Mouse (Mus musculus): Measurements from ENCODE around the gene 1810065E05Rik. TPM values are rescaled to one million over a fixed set of nuclear protein-coding genes. Genes with fewer than 3 reads are reported as not detected.

The 1810065E05Rik gene
- polyA plus RNA-seq, 1 experiment = not detected

DNA sequence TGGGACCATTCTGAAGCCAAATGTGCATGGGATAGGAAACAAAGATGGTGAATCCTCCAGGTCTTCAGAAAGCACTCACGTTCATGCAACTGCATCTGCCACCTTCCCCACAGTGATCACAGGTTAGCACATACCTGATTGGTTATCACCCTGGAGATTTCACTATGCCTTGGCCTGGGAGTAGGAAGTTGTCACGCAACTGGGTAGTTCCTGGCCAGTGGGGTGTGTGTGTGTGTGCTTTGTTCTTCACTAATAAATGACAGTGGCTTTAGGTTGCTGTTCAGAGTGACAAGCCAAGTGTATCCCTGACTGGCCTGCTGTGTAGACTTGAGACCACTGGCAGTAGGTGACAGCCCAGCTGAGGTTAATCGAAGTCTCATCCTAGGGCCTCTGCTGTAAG is 11.3 kb downstream of the 1810065E05Rik start, which contains the start of gene Gm12253:
Gm12253 (plus strand) TSS at position 301 of the 400 bp plus-strand sequence.
- Histone ChIP-seq H3K4me3 (ENCODE audit: insufficient read depth, low read length) (no peak within 1 kb of the TSS), H3K27ac (ENCODE audit: insufficient read depth, low read length) (no peak within 1 kb of the TSS), H3K4me1 (ENCODE audit: control insufficient read depth, insufficient read depth, low read length) (no peaks in the 10 kb centered on the region)
- TF ChIP-seq POLR2A (IDR thresholded peaks at IDR 0.05; ENCODE audit: low read depth, low read length) (no peak), CTCF (IDR thresholded peaks at IDR 0.05; ENCODE audit: borderline replicate concordance, insufficient read depth, low read length) (no peak)

DNA sequence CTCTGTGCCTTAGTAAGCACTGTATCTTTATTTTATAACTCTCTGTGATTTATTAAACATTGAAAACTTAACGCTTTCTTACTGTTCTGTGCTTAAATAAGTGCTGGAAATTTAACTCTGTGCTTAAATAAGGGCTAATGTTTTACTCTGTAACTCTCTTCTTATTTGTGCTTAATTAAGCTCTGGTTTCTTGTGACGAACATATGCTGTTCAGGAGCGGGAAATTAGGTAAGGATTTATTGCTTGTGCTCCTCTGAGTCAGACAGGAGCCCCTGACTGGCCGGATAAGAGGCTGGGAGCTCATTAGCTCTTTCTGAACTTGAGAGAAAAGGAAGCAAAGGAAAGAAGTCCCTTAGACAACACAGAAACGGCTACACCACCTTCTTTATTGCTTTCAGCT is 17.0 kb downstream of the 1810065E05Rik start:
- TF ChIP-seq POLR2A (IDR thresholded peaks at IDR 0.05; ENCODE audit: low read depth, low read length) (no peak), CTCF (IDR thresholded peaks at IDR 0.05; ENCODE audit: borderline replicate concordance, insufficient read depth, low read length) (no peak)
- no peak overlapping the region for H3K27ac ChIP-seq (ENCODE audit: insufficient read depth, low read length)
- H3K4me1 ChIP-seq (ENCODE audit: control insufficient read depth, insufficient read depth, low read length) = no peaks in the 10 kb centered on the region
- no peak overlapping the region for H3K4me3 ChIP-seq (ENCODE audit: insufficient read depth, low read length)

DNA sequence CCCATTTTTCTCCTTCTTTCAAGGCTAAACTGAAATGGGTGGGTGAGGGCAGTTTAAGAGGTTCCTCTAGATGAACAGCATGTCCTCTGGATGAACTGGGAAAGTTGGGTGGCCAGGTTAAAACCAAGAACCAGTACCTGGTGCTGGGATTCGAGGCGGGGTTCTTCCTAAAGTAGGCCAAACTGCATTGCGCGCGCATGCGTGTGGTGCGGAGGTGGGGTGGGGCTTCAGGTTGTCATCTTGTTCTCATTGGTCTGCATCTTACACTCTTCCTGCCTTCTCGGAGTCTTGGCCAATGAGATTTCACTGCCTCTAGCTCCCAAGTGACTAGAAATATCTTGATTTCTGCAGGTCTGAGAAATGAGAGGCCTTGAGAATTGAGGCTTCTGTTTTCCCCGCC is 31.8 kb downstream of the 1810065E05Rik start, which contains the start of gene Lypd9:
Lypd9 (minus strand) TSS at position 165 of the 400 bp plus-strand sequence.
- TF ChIP-seq POLR2A (IDR thresholded peaks at IDR 0.05; ENCODE audit: low read depth, low read length) = no peak
- no peak for TF ChIP-seq CTCF (IDR thresholded peaks at IDR 0.05; ENCODE audit: borderline replicate concordance, insufficient read depth, low read length)
- Histone ChIP-seq H3K27ac (ENCODE audit: insufficient read depth, low read length) (no peak within 1 kb of the TSS), H3K4me3 (ENCODE audit: insufficient read depth, low read length) (no peak within 1 kb of the TSS), H3K4me1 (ENCODE audit: control insufficient read depth, insufficient read depth, low read length) (peaks cover 2% of the 10 kb centered on the region; the same call in 1 of the 2 replicates)

DNA sequence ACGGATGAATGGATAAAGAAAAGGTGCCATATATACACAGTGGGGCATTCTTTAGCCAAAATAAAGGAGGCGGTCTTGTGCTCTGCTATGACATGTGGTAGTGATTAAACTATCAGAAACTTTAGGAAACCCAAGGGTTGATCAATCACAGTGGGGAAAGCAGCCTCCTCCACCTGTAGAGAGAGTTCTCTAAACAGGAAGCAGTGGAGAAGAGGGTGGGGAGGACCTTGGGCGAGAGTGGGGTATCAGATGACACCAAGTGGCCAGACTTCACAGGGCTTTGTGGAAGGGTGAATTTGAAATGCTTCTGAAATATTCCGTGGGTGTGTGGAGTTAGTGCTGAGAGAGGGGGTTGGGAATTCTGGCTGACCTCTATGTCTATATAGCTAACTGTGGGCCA is 32.7 kb downstream of the 1810065E05Rik start:
- no peak overlapping the region for H3K4me3 ChIP-seq (ENCODE audit: insufficient read depth, low read length)
- no peak overlapping the region for H3K27ac ChIP-seq (ENCODE audit: insufficient read depth, low read length)
- H3K4me1 ChIP-seq (ENCODE audit: control insufficient read depth, insufficient read depth, low read length) = peaks cover 2% of the 10 kb centered on the region; the same call in 1 of the 2 replicates
- TF ChIP-seq CTCF (IDR thresholded peaks at IDR 0.05; ENCODE audit: borderline replicate concordance, insufficient read depth, low read length) (no peak), POLR2A (IDR thresholded peaks at IDR 0.05; ENCODE audit: low read depth, low read length) (no peak)

DNA sequence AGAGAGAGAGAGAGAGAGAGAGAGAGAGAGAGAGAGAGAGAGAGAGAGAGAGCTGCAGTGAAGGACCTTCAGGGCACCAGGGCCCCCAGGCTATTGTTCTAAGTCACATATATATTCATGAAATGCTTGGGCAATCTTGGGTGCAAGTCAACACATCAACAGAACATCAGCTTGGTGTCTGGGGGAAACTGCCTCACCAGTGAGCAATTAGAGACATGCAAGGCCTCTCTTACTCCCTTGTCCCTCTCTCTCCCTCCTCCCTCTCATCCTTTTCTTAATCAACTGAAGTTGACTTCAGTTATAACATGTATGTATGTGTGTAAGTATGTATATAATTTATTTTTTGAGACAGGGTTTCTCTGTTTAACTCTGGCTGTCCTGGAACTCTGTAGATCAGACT is 41.3 kb downstream of the 1810065E05Rik start, which contains the start of gene Olfr30:
Olfr30 (minus strand) TSS at position 101 of the 400 bp plus-strand sequence.
- no peak for TF ChIP-seq POLR2A (IDR thresholded peaks at IDR 0.05; ENCODE audit: low read depth, low read length)
- TF ChIP-seq CTCF (IDR thresholded peaks at IDR 0.05; ENCODE audit: borderline replicate concordance, insufficient read depth, low read length) = no peak
- no peak within 1 kb of the TSS for H3K4me3 ChIP-seq (ENCODE audit: insufficient read depth, low read length)
- H3K4me1 ChIP-seq (ENCODE audit: control insufficient read depth, insufficient read depth, low read length) = no peaks in the 10 kb centered on the region
- no peak within 1 kb of the TSS for H3K27ac ChIP-seq (ENCODE audit: insufficient read depth, low read length)

Other genes with a start within 250 kb of the 1810065E05Rik start
- 46.8 and 51.6 TPM in 2 replicates for gene Mrpl22, start 249.4 kb upstream of the 1810065E05Rik start, polyA plus RNA-seq (2011; ENCODE audit: insufficient read length, low read depth, missing spikeins)
- 8.3 and 11.7 TPM in 2 replicates for gene Igtp, start 221.6 kb upstream of the 1810065E05Rik start, polyA plus RNA-seq (2011; ENCODE audit: insufficient read length, low read depth, missing spikeins)
- 10.0 and 12.3 TPM in 2 replicates for gene Irgm2, start 221.5 kb upstream of the 1810065E05Rik start, polyA plus RNA-seq (2011; ENCODE audit: insufficient read length, low read depth, missing spikeins)
- gene 4930438A08Rik, start 146.3 kb upstream of the 1810065E05Rik start, polyA plus RNA-seq (2011; ENCODE audit: insufficient read length, low read depth, missing spikeins) = not detected in 2 replicates
- gene Zfp692, start 114.0 kb upstream of the 1810065E05Rik start, polyA plus RNA-seq (2011; ENCODE audit: insufficient read length, low read depth, missing spikeins) = 10.3 and 11.6 TPM in 2 replicates
- gene Zfp672, start 90.8 kb upstream of the 1810065E05Rik start, polyA plus RNA-seq (2011; ENCODE audit: insufficient read length, low read depth, missing spikeins) = 22.1 and 23.2 TPM in 2 replicates
- gene Sh3bp5l, start 90.4 kb upstream of the 1810065E05Rik start, polyA plus RNA-seq (2011; ENCODE audit: insufficient read length, low read depth, missing spikeins) = 21.5 and 25.1 TPM in 2 replicates
- not detected in 2 replicates for gene Lypd8, start 42.1 kb upstream of the 1810065E05Rik start, polyA plus RNA-seq (2011; ENCODE audit: insufficient read length, low read depth, missing spikeins)
- not detected in 2 replicates for gene Gm12253, start 11.4 kb downstream of the 1810065E05Rik start, polyA plus RNA-seq (2011; ENCODE audit: insufficient read length, low read depth, missing spikeins)
- not detected in 2 replicates for gene Lypd9, start 31.8 kb downstream of the 1810065E05Rik start, polyA plus RNA-seq (2011; ENCODE audit: insufficient read length, low read depth, missing spikeins)
- not detected in 2 replicates for gene Olfr30, start 41.2 kb downstream of the 1810065E05Rik start, polyA plus RNA-seq (2011; ENCODE audit: insufficient read length, low read depth, missing spikeins)
- gene Olfr332, start 71.4 kb downstream of the 1810065E05Rik start, polyA plus RNA-seq (2011; ENCODE audit: insufficient read length, low read depth, missing spikeins) = not detected in 2 replicates
- not detected in 2 replicates for gene Olfr331, start 81.5 kb downstream of the 1810065E05Rik start, polyA plus RNA-seq (2011; ENCODE audit: insufficient read length, low read depth, missing spikeins)
- gene Olfr330, start 113.7 kb downstream of the 1810065E05Rik start, polyA plus RNA-seq (2011; ENCODE audit: insufficient read length, low read depth, missing spikeins) = not detected in 2 replicates
- not detected in 2 replicates for gene Olfr329-ps, start 125.3 kb downstream of the 1810065E05Rik start, polyA plus RNA-seq (2011; ENCODE audit: insufficient read length, low read depth, missing spikeins)
- gene Olfr328, start 134.5 kb downstream of the 1810065E05Rik start, polyA plus RNA-seq (2011; ENCODE audit: insufficient read length, low read depth, missing spikeins) = not detected in 2 replicates
- not detected in 2 replicates for gene Olfr224, start 149.4 kb downstream of the 1810065E05Rik start, polyA plus RNA-seq (2011; ENCODE audit: insufficient read length, low read depth, missing spikeins)
- not detected in 2 replicates for gene Olfr325, start 156.6 kb downstream of the 1810065E05Rik start, polyA plus RNA-seq (2011; ENCODE audit: insufficient read length, low read depth, missing spikeins)
- not detected in 2 replicates for gene Olfr324, start 174.0 kb downstream of the 1810065E05Rik start, polyA plus RNA-seq (2011; ENCODE audit: insufficient read length, low read depth, missing spikeins)
- not detected in 2 replicates for gene 2210407C18Rik, start 195.0 kb downstream of the 1810065E05Rik start, polyA plus RNA-seq (2011; ENCODE audit: insufficient read length, low read depth, missing spikeins)
- gene Olfr323, start 209.4 kb downstream of the 1810065E05Rik start, polyA plus RNA-seq (2011; ENCODE audit: insufficient read length, low read depth, missing spikeins) = not detected in 2 replicates
- not detected in 2 replicates for gene Trim58, start 219.4 kb downstream of the 1810065E05Rik start, polyA plus RNA-seq (2011; ENCODE audit: insufficient read length, low read depth, missing spikeins)
- gene Olfr322, start 237.7 kb downstream of the 1810065E05Rik start, polyA plus RNA-seq (2011; ENCODE audit: insufficient read length, low read depth, missing spikeins) = not detected in 2 replicates

Measured in embryonic fibroblast, embryonic 13.5 days (primary cell).